Mouse (Mus musculus) heart, postnatal 25 days (tissue): Measurements from ENCODE around the gene Ppox. TPM values are rescaled to one million over a fixed set of nuclear protein-coding genes. Genes with fewer than 3 reads are reported as not detected.
"Not testable (repeated sequence)": the region's sequence is repeated elsewhere in the genome, so short reads cannot be mapped to it uniquely, and the experiment has no call there.

Source experiments
- DNase-seq: peaks from one replicate; pipeline ENCODE4 v3.0.0; 2022; ENCODE audit warnings: low spot score
- intact Hi-C: fragments of 180-260 bp; cut with DNase I; formaldehyde crosslinking; loops from one replicate; pipeline ENCODE4 v1.15.1; 2025
- total RNA-seq, 2 experiments: library from RNA; stranded (reverse); gene quantifications; 2 replicates each; pipeline ENCODE4 v1.2.3; 2021

The Ppox gene
- 10 to 100 TPM; 13.4 to 13.7 TPM for total RNA-seq

GRCm38 (mm10) chr1:171280916-171281527, at the start of gene Ppox:
Gene Ppox (minus strand): TSS chr1:171281186.
- peak; percentile 89 for DNase-seq
- intact Hi-C loops = loop anchor here (2.0 kb wide), 2 partner anchors 34 to 166 kb away; no protein-coding TSS in a partner anchor

DNA sequence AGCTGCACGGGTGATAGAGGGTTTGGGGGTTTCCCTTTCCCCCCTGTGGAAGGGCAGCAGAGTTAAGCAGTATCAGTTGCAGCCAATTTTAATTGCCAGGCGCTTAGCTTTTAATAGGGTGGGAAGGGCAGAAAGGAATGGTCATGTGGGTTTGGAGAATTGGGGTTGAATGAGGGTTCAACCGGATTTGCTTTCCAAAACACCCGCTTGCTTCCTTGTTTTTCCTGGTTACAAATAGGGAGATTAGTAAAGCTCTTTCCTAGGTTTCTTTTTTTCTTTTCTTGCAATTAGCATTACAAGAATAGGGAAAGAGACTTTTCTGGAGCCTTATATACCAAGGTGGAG, 49.2 kb upstream of the Ppox start:
- no peak for DNase-seq
- intact Hi-C loops = no loop called here

GRCm38 (mm10) chr1:171329433-171330215, 48.6 kb upstream of the Ppox start:
- intact Hi-C loops = loop anchor here (2.0 to 5.0 kb wide), 2 partner anchors 35 to 83 kb away; partner anchors contain the start of genes Ufc1 and Usf1
- no peak for DNase-seq

DNA sequence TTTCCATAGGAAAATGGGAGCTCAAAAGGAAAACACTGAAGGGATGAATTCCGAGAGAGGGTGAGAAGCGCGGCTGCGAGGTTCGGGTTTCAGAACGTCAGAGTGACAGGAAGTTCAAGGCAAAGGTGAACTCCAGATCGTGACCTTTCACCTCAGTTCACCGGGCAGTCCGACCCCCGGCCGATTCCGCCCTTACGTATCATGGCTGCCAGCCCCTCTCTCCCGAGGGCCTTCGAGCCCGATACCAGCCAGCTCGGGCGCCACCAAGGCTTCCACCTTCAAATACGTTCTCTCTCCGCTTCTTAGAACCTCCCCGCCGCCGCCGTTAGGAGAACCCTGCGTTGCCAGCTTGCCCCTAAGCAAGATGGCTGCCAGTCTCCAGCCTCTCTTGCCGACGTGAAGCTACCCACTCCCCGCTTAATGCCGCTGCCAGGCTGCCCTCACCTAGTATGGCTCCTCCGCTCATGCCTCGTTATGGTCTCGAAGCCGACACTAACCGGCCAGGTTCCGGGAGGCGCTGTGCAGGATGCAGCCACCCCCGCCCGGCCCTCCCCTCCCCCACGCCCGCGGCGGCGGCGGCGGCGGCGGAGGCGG, 48.0 kb upstream of the Ppox start, which contains the start of gene Dedd:
TSS of gene Dedd (plus strand) at position 307 of the 594 bp plus-strand sequence.
- DNase-seq = peak; percentile 91
- intact Hi-C loops = loop anchor here (2.0 to 5.0 kb wide), 2 partner anchors 34 to 83 kb away; partner anchors contain the start of genes Ufc1 and Usf1

DNA sequence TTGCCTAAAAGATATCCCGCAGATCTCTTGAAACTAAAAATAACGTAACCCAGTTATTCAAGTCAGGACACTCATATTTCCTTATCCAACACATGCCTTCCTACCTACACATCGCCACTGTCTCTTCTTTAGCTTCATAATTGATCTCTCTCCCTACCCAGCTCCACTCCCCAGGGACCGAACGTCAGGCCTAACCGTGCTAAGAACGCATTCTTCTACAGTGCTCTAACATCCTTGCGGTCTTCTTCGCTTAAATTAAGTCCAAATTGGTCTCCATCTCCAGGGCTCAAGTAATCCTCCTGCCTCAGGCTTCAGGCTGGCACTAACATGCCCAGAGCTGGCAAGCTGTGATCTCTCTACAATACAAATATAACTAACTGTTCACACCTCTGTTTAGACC, 47.3 kb upstream of the Ppox start:
- DNase-seq = no peak
- intact Hi-C loops = loop anchor here (2.0 to 5.0 kb wide), 2 partner anchors 33 to 84 kb away; partner anchors contain the start of genes Ufc1 and Usf1

DNA sequence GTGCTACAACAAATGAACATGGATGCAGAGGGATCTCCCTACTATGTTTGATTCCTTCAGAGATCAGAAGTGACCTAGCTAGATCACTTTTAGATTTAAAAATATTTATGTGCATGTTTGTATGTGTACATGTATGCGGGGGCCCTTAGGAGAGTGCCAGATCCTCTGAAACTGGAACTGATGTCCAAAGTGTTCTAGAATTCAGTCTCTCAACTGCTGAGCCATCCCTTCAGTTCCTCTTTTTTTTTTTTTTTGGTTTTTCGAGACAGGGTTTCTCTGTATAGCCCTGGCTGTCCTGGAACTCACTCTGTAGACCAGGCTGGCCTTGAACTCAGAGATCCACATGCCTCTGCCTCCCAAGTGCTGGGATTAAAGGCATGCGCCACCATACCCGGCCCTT, 45.6 kb upstream of the Ppox start:
- DNase-seq = not testable (repeated sequence)
- intact Hi-C loops = loop anchor here (5.0 kb wide), 1 partner anchor 86 kb away; the partner anchor contains the start of gene Usf1

DNA sequence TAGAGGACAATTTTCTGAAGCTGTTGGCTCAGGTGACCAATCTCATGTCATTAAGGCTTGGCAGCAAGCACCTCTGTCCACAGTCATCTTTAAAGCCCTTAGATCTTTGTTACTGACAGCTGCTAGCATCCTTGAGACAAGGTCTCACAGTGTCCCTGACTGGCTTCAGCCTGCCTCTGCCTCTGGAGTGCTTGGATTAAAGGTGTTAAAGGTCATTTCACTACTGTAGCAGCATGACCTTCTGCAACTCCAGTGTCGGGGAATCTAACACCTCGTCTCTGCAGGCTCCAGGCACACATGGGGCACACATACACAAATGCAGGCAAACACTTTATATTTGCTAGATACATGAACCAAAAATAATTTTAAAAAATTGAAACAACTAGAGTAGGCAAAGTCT, 44.6 kb upstream of the Ppox start:
- no peak for DNase-seq
- intact Hi-C loops = loop anchor here (5.0 kb wide), 1 partner anchor 87 kb away; the partner anchor contains the start of gene Usf1

DNA sequence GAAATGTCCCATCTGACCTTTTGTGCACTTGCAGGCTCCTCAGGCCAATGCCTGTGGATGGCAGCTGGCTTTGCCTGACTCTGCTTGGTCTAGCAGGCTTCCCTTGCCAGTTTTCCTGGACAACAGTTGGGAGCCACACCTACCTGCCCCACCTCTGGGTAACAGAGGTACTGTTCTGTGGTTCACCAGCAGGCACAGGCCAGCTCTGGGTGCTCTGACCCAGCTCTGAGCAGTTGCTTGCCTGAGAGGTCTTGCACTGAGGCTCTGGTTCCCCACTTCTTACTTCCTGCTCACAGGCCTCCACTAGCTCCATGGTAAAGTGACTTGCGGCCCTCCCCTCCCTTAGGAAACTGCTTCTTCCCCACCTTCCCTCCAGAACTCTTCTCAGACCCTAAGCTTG, 41.0 kb upstream of the Ppox start:
- DNase-seq = no peak
- intact Hi-C loops = loop anchor here (2.0 kb wide), 1 partner anchor 33 kb away; no protein-coding TSS in a partner anchor

GRCm38 (mm10) chr1:171321415-171321814, 40.4 kb upstream of the Ppox start:
- intact Hi-C loops = no loop called here
- DNase-seq = no peak

GRCm38 (mm10) chr1:171320151-171320550, 39.2 kb upstream of the Ppox start:
- no peak for DNase-seq
- intact Hi-C loops = no loop called here

DNA sequence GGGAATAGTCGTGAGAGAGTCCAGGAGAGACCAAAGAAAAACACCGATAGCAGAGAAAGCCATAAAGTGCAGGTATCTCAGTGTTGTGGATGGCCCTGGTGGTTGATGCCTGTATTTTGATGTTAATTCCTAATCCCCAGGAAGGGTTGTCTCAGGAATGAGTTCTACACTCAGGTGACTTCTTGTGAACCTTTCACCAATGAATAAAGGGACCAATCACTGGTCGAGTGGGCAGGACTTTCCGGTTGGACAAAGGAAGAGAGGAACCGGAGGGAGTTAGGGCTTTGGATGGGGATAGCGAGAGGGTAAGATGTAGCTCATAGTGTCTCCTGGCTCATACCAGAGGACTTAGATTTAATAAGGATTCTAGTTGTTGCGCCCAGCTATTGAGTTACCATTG, 38.8 kb upstream of the Ppox start:
- no peak for DNase-seq
- intact Hi-C loops = no loop called here

DNA sequence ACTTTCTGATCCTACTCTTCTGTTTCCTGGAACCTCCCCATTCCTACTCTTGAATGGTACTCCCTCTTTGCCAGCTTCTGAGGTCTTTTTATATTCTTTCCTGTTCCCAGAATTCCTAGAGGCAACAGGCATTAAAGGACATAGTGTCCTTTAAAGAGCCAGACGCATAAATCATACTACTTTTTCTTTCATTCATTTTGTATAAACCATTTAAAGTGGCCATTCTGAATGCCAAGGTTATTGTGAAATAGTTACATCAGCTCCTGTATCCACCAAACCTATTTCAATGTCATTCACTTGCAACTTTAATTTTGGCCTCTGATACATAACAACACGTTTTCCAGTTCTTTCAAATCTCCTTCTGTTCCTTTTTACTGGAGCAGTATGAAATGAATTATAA, 28.3 kb upstream of the Ppox start:
- DNase-seq = no peak
- intact Hi-C loops = no loop called here

DNA sequence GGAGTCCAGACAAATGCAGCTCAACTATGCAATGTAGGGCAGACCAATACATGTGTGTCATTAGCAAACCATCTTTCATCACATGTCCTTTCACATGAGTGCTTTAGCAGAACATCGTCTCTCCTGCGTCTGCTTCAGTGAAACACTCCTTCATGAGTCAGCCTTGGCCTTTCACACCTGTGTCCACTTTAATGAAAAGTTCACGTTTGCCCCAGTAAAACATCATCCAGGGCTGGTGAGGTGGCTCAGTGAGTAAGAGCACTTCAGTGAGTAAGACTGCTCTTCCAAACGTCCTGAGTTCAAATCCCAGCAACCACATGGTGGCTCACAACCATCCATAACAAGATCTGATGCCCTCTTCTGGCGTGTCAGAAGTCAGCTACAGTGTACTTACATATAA, 25.2 kb upstream of the Ppox start:
- intact Hi-C loops, DNase-seq: not testable (repeated sequence)

DNA sequence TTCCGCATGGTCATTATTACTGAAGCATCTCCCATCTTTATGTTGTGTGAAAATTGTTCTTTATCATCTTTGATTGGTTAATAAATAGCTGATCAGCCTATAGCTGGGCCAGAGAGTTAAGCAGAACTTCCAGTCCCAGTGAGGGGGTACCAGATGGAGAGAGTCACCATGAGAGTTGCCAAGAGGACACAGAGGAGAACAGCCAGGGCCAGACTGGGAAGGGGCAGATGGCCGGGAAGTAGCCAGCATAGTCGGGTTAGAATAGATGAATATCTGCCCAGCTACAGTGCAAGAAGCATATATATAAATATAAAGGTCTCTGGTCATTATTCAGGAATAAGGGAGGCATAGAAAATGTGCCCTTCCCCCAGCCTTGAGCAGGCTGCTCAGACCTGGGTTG, 17.2 kb upstream of the Ppox start:
- intact Hi-C loops = no loop called here
- DNase-seq = no peak

DNA sequence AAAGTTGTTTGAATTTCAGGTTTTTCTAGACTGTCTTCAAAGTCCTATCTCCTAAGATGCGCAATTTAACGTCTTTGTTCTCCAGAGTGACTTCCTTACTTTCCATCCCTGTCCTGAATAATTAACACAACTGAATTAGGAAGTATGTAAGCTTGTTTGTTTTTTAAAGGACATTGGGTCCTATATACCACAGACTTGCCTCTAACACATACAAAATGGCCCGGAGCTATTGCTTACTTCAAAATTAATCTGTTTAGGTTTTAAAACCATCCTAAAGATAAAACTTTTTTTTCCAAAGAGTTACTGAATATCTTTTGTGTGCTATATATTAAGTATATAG, 14.0 kb upstream of the Ppox start:
- DNase-seq = no peak
- intact Hi-C loops = loop anchor here (2.0 kb wide), 1 partner anchor 34 kb away; the partner anchor contains the start of gene Dedd

- intact Hi-C loops = loop anchor here (2.0 kb wide), 1 partner anchor 34 kb away; the partner anchor contains the start of gene Dedd
- DNase-seq = peak; percentile 77
Observed at GRCm38 (mm10) chr1:171294298-171295062, 13.5 kb upstream of the Ppox start, which contains the start of gene Ufc1. Gene Ufc1 (minus strand): TSS chr1:171295024.

DNA sequence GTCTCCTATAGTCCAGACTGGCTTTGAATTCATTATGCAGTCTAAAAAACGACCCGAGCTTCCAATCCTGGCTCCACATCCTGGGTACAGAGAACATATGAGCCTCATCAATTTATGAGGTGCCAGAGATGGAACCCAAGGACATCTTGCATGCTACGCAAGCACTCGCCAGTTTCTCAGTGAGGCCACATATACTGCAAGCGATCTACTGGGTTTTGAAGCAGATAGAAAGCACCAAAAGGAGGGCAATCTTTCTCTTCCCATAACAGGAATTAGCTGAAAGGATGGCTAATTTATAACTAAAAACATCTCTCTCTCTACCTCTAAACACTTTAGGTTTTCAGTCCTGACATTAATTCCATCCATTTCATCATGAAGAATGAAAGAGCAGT, 12.9 kb upstream of the Ppox start:
- no peak for DNase-seq
- intact Hi-C loops = loop anchor here (2.0 kb wide), 1 partner anchor 35 kb away; the partner anchor contains the start of gene Dedd

GRCm38 (mm10) chr1:171293351-171293750, 12.4 kb upstream of the Ppox start:
- no peak for DNase-seq
- intact Hi-C loops = no loop called here

DNA sequence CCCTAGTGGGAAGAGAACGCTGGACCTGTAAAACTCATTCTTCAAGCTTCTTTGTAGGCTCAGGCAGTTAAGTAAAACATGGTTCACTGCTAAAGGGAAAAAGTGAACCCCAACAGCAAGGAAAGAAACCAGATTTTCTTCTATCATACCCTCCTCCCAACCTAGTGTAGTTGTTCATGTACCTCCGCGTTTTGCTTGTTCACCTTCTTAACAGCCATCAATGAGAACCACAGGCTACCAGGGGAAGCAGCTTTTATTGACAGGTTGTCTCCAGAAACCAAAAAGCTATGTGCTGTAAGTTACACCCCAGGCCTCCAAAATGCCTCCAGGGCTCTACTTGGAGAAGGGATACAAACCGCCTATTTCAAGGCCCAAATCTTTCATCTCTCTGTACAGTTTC, 7.3 kb upstream of the Ppox start:
- intact Hi-C loops = no loop called here

More for the DNA sequence above, 7.3 kb upstream of the Ppox start:
- DNase-seq = no peak
